8 mouse cellular contexts compared by ENCODE assay signal in the genomic region with DNA sequence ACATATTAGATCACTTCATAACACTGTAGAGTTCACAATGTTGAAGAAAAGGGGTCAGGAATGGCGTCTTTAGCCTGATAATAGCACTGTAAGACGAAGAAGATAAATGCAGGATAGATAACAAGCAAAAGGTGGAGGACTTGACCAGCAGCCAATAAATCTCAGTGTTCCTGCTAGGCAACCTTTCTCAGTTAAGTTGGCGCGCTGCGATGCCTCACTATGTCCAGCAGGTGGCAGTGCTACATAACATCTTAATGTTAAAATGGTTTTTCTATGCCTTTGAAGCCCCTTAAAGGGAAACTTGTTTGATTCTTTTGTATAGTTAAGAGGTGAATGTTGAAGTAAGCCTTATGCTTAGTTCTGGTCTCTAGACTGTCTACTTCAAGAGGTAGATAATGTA. TPM values are rescaled to one million over a fixed set of nuclear protein-coding genes. Genes with fewer than 3 reads are reported as not detected.
DNase-seq lines count a peak whose midpoint lies in the region; ATAC-seq and TF ChIP-seq lines count a peak whose summit lies in the region.
"Had no signal": no experiment of that assay in that cellular context is flagged by ENCODE, and none has a peak within 500 bp of the region (broad histone marks: within the 10 kb centered on the region; RNA-seq: fewer than 3 reads in every experiment).

No protein-coding gene starts in this region.

- H3K79me2 ChIP-seq in C2C12 (ENCODE audit: control insufficient read depth, insufficient read depth) = no peaks in the 10 kb centered on the region

- no peaks in the 10 kb centered on the region for H3K27me3 ChIP-seq in C2C12 (ENCODE audit: control insufficient read depth, insufficient read depth, insufficient read length)
- H3K27me3 ChIP-seq: limb, embryonic 13.5 days had no signal

- no peaks in the 10 kb centered on the region for H3K36me3 ChIP-seq in C2C12 (ENCODE audit: control insufficient read depth, insufficient read depth)
- H3K36me3 ChIP-seq: limb, embryonic 13.5 days had no signal

- DNase-seq in ES-CJ7 (ENCODE audit: low read depth, low spot score) = peak; percentile 64
- peak; percentile 7 to 56 for DNase-seq in frontal cortex, postnatal 10 days (ENCODE audit: low spot score in 2 of 2)
- peak; percentile 72 to 85 for DNase-seq in kidney, postnatal 36 days
- peak; percentile 81 for DNase-seq in lung, postnatal 10 days
- peak; percentile 87 for DNase-seq in right cerebral cortex, postnatal 4 days

- no peaks in the 10 kb centered on the region for H3K79me3 ChIP-seq in C2C12 (ENCODE audit: low read depth)

- no peak overlapping the region for H3K4me3 ChIP-seq in C2C12 (ENCODE audit: insufficient read depth, poor library complexity, severe bottlenecking)
- H3K4me3 ChIP-seq: limb, embryonic 13.5 days had no signal

- no peak overlapping the region for H3ac ChIP-seq in C2C12 (ENCODE audit: control insufficient read depth, insufficient read length, low read depth)

- peak; percentile 15; the same call in 1 of the 2 replicates for ATAC-seq in cerebellum, adult (ENCODE audit: insufficient number of reproducible peaks, low FRiP score, low TSS enrichment)

- peak; percentile 67 for TF ChIP-seq CTCF in C2C12 (IDR thresholded peaks at IDR 0.05; ENCODE audit: control insufficient read depth, insufficient read depth, insufficient read length)

TF ChIP-seq in C2C12, 6 proteins besides CTCF, POLR2A, EP300 and RAD21:
- no peak for TF ChIP-seq MYOG (IDR thresholded peaks at IDR 0.05; ENCODE audit: control insufficient read depth, extremely low read depth, insufficient read length)
- TF ChIP-seq FOSL1 (IDR thresholded peaks at IDR 0.05; ENCODE audit: insufficient read depth, low read length, poor library complexity, severe bottlenecking) = no peak
- no peak for TF ChIP-seq CEBPB (IDR thresholded peaks at IDR 0.05; ENCODE audit: low read depth)
- no peak for TF ChIP-seq MAX (IDR thresholded peaks at IDR 0.05)

RNA-seq across cellular contexts. Expression of a gene that starts 25.5 kb away (rescaled TPM):
- polyA plus RNA-seq in C2C12 (2012; fragmentation: generic; extraction: Trizol) = 0.01 TPM

RNA-seq across cellular contexts. Expression of a gene that starts 25.6 kb away (rescaled TPM):
- not detected for polyA plus RNA-seq in C2C12 (2012; fragmentation: generic; extraction: Trizol)

RNA-seq across cellular contexts. Expression of a gene that starts 58.4 kb away (rescaled TPM):
- not detected for polyA plus RNA-seq in C2C12 (2012; fragmentation: generic; extraction: Trizol)

Comparison
In these comparisons a context has a peak if more than half of its experiments do, and no peak if none do; other contexts are left out.
1. DNase-seq: peak in every context shown above with its lines; median percentile 87 in right cerebral cortex, postnatal 4 days; 81 in lung, postnatal 10 days; 78 in kidney, postnatal 36 days; 64 in ES-CJ7; 32 in frontal cortex, postnatal 10 days.